Mouse (Mus musculus) neural tube, embryonic 13.5 days (tissue): ENCODE data around the gene 4930433I11Rik. TPM values are rescaled to one million over a fixed set of nuclear protein-coding genes. Genes with fewer than 3 reads are reported as not detected.
"Not testable (repeated sequence)": the region's sequence is repeated elsewhere in the genome, so short reads cannot be mapped to it uniquely, and the experiment has no call there.

Experiments used
- ATAC-seq: fragments of 200-750 bp; cut with Nextera tagmentation; 2 replicates; pipeline ENCODE4 v1.8.0; 2017; ENCODE audit warnings: low read depth, mild to moderate bottlenecking, moderate TSS enrichment, moderate library complexity
- H3K27ac ChIP-seq: fragments of 300-500 bp; sonication (generic); replicated peaks from 2 replicates; pipeline ENCODE4 v1.5.1; 2015; ENCODE audit warnings: moderate library complexity, mild to moderate bottlenecking, inconsistent platforms
- H3K27me3 ChIP-seq: fragments of 300-500 bp; sonication (generic); 2 replicates; pipeline ENCODE4 v1.6.1; 2015; ENCODE audit warnings: mild to moderate bottlenecking, inconsistent platforms
- H3K36me3 ChIP-seq: fragments of 300-500 bp; sonication (generic); 2 replicates; pipeline ENCODE4 v1.6.1; 2015; ENCODE audit warnings: mild to moderate bottlenecking, inconsistent platforms
- H3K4me1 ChIP-seq: fragments of 300-500 bp; sonication (generic); replicated peaks from 2 replicates; pipeline ENCODE4 v1.6.1; 2015; ENCODE audit warnings: inconsistent platforms
- H3K4me2 ChIP-seq: fragments of 300-500 bp; sonication (generic); 2 replicates; pipeline ENCODE4 v1.6.1; 2015; ENCODE audit warnings: inconsistent platforms, mild to moderate bottlenecking, moderate library complexity
- H3K4me3 ChIP-seq: fragments of 300-500 bp; sonication (generic); 2 replicates; pipeline ENCODE4 v1.5.1; 2015; ENCODE audit warnings: mild to moderate bottlenecking, inconsistent platforms
- H3K9ac ChIP-seq: fragments of 300-500 bp; sonication (generic); 2 replicates; pipeline ENCODE4 v1.6.1; 2015; ENCODE audit warnings: moderate library complexity, mild to moderate bottlenecking, inconsistent platforms
- H3K9me3 ChIP-seq: fragments of 300-500 bp; sonication (generic); 2 replicates; pipeline ENCODE4 v1.6.1; 2016; ENCODE audit warnings: inconsistent platforms
- WGBS: fragments of 180-500 bp; shearing (Covaris S2); methylation state at CpG from one replicate; pipeline ENCODE4 v1.1.7; 2015; 5-methylcytosine and 5-hydroxymethylcytosine counted together
- polyA plus RNA-seq: library from polyadenylated mRNA; unstranded; fragments of >200 nt; fragmentation: Nextera tagmentation; extraction: Ambion mirVana; gene quantifications from 2 replicates; pipeline ENCODE4 v1.2.1, GENCODE M21; 2015

The 4930433I11Rik gene
- polyA plus RNA-seq = not detected in 2 replicates

DNA sequence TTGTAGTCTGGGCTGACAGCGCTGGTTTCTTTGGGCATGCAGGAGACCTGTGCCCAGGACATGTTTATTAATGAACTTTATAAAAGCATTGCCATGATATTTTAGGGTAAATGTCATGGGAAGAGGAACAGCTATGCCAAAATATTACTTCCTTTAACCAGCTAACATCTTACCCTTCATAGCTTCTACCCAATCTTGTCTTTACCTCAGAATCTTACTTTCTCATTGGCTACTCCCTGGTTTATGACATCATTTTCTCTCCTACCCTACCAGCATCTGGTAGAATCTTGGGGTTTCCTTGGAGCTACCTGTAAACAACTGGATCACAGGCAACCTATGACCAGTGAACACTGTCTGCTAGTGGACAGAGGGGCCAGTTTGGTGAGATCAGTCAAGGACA is at the start of gene 4930433I11Rik:
4930433I11Rik (plus strand) TSS at position 301 of the 400 bp plus-strand sequence.
- Histone ChIP-seq H3K4me2 (no peak within 1 kb of the TSS), H3K27ac (no peak within 1 kb of the TSS), H3K4me3 (no peak within 1 kb of the TSS), H3K4me1 (no peaks in the 10 kb centered on the region), H3K27me3 (no peaks in the 10 kb centered on the region), H3K9ac (no peak within 1 kb of the TSS), H3K36me3 (no peaks in the 10 kb centered on the region), H3K9me3 (peaks cover 7% of the 10 kb centered on the region; the same call in 1 of the 2 replicates)
- no peak for ATAC-seq
- 85% methylated on average over 1 of the region's 1 CpGs for WGBS

DNA sequence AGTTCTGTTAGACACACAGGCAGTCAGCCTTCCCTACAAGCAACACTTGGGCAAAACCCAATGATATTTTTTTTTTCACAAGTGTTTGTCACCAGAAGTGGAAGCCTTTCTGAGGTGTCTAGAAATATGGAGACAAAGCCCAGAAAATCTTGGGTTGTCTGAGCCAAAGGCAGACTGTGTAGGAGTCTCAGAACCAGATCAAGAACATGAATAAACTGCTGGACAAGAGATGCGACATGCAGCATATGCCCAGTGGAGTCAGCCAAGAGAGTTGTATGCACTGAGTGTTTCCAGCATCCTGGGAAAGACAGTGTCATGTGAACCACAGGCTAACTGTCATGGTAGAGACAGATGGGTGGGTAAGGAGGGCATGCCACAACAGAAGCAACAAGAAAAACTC is 48.0 kb upstream of the 4930433I11Rik start:
- 92% methylated on average over 1 of the region's 1 CpGs for WGBS

DNA sequence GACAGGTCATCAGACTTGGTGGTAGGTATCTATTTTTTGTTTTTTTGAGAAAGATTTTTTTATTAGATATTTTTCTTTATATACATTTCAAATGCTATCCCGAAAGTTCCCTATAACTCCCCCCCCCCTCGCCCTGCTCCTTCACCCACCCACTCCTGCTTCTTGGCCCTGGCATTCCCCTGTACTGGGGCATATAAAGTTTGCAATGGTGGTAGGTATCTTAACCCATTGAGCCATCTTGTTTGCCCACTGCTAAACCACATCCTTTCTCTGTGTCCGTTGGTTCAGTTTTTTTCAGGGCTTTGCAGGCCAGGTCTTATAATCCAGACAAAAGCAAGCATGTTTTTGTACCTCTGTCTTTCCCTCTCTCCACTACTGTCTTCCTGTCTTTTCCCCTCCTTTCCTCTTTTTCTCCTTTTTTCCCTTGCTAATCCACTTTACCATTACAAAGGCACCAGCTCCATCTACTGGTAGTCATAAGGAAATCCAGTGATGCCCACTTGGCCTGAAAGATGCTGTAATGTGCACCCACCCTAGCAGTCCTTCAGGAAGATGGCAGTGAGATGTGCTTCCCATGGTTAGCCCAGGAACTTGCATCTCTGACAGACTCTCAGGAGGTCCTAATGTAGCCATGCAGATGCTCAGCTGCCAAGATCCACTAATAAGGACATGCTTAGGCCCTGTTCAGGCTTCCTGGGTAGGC is 45.0 kb upstream of the 4930433I11Rik start:
- peak; percentile 65 for ATAC-seq

More for the DNA sequence above, 48.0 kb upstream of the 4930433I11Rik start:
- Histone ChIP-seq H3K4me1 (no peaks in the 10 kb centered on the region), H3K4me3 (no peak overlapping the region), H3K27ac (no peak overlapping the region), H3K9me3 (no peaks in the 10 kb centered on the region), H3K36me3 (no peaks in the 10 kb centered on the region), H3K4me2 (no peak overlapping the region), H3K9ac (no peak overlapping the region), H3K27me3 (no peaks in the 10 kb centered on the region)
- ATAC-seq = no peak

DNA sequence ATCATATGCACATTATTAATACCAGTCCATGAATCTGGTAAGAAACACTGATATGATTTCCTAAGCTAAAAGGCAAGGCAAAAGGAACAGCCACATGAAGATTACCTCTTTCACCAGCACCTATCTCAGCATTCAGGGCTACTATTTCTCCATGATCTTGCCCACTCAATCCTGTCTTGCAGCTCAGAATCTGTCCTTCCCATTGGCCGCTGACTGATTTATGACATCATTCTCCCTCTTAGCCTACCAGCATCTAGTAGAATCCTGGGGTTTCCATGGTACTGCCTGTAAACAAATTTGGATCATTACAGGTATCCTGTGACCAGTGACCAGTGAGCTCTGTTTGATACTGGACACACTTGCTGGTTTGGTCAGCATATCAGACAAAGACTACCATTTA is 45.1 kb downstream of the 4930433I11Rik start, which contains the start of gene Gm4884:
Gm4884 (plus strand) TSS at position 301 of the 400 bp plus-strand sequence.
- H3K36me3 ChIP-seq, H3K9me3 ChIP-seq, H3K9ac ChIP-seq, H3K27me3 ChIP-seq, H3K4me3 ChIP-seq, H3K27ac ChIP-seq, H3K4me2 ChIP-seq, H3K4me1 ChIP-seq, ATAC-seq: not testable (repeated sequence)
- WGBS = 79% methylated on average over 1 of the region's 1 CpGs

More for the DNA sequence above, 45.0 kb upstream of the 4930433I11Rik start:
- Histone ChIP-seq H3K27ac (no peak overlapping the region), H3K9me3 (no peaks in the 10 kb centered on the region), H3K27me3 (no peaks in the 10 kb centered on the region), H3K36me3 (no peaks in the 10 kb centered on the region), H3K9ac (no peak overlapping the region), H3K4me3 (no peak overlapping the region), H3K4me2 (no peak overlapping the region), H3K4me1 (no peaks in the 10 kb centered on the region)
- WGBS = 73% methylated on average over 3 of the region's 3 CpGs

DNA sequence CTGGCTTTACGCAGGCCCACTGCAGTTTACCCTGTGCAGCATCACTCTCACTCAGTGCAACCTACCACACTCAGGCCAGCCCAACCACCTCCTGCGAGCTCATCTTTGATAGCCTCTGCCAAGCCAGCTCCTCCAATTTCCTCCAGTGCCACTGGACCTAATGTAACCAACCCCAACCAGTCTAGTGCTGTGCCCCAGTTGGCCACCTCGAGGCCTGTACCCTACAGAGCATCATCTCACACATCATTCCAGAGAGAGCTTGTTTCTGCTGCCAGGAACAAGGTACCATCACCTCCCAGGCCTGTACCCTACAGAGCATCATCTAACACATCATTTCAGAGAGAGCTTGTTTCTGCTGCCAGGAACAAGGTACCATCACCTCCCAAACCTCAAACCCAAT is 56.7 kb downstream of the 4930433I11Rik start:
- 75% methylated on average over 3 of the region's 3 CpGs for WGBS

More for the DNA sequence above, 56.7 kb downstream of the 4930433I11Rik start:
- not testable (repeated sequence) for H3K36me3 ChIP-seq, H3K9me3 ChIP-seq, ATAC-seq, H3K9ac ChIP-seq, H3K4me1 ChIP-seq, H3K27ac ChIP-seq, H3K4me3 ChIP-seq, H3K27me3 ChIP-seq, H3K4me2 ChIP-seq

Other genes starting within 250 kb of the 4930433I11Rik start
- gene Vstm2b, start 89.2 kb upstream of the 4930433I11Rik start, polyA plus RNA-seq = 22.1 and 23.0 TPM in 2 replicates
- gene Gm4884, start 45.2 kb downstream of the 4930433I11Rik start, polyA plus RNA-seq = not detected in 2 replicates
- gene Gm5592, start 166.3 kb downstream of the 4930433I11Rik start, polyA plus RNA-seq = not detected in 2 replicates